Mouse (Mus musculus) megakaryocyte-erythroid progenitor cell, adult 5-6 weeks (primary cell): Measurements from ENCODE around the gene Dhx15. TPM values are rescaled to one million over a fixed set of nuclear protein-coding genes. Genes with fewer than 3 reads are reported as not detected.

Experiments
- ATAC-seq: replicated peaks from 2 replicates; pipeline ENCODE4 v1.8.0; 2016; ENCODE audit warnings: mild to moderate bottlenecking, inconsistent platforms; ENCODE audit not compliant: severe bottlenecking, poor library complexity, low FRiP score, low TSS enrichment
- total RNA-seq, 2 experiments: library from RNA; stranded (forward) in 1 of 2; stranded (reverse) in 1 of 2; fragments of 200-1000, 215-1000 nt in 1 of 2; fragments of >200 nt in 1 of 2; fragmentation: Nextera tagmentation in 1 of 2; gene quantifications; 2 replicates each; pipeline ENCODE4 v1.2.3; 2014 to 2017

Dhx15 gene
- total RNA-seq, 2 experiments from 2014 or later = 281 to 371 TPM

DNA sequence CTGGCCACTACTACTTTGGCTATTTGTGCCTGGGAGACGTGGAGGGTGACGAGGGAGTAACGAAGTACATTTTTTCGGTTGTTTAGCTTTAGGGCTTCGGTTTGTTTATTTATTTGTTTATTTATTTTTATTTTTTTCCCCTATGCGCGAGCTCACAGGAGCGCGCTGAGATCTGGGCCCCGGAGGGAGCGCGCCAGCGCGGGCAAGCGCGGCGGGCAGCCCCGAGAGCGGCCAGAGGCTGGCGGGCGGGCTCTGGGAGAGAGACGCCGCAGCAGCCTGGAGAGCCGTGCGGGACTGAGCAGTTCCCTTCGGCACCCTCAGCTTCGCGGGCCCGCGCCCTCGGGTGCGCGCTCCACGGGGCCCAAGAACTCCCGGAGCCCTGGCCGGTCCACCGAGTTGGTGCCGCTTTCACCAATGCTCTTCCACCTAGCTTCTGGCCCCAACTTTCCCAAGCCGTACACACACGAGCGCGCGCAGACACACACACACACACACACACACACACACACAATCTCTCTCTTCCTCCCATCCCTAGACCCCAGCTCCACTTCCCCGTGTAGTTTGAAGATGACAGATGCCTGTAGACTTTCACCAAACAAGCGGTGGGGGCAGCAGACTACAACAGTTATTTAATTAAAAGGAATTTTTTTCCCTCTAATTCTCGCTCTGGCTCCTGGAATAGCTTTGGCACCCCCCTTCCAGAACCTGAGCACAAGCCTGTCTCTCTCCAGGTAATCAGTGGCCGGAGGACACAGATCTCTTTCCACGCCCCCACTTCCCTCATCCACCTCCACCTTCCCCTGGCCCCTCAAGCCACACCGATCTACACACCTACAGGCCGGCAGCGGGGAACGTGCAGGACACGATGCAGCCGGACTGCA lies 76.2 kb downstream of the Dhx15 start:
- no peak for ATAC-seq

DNA sequence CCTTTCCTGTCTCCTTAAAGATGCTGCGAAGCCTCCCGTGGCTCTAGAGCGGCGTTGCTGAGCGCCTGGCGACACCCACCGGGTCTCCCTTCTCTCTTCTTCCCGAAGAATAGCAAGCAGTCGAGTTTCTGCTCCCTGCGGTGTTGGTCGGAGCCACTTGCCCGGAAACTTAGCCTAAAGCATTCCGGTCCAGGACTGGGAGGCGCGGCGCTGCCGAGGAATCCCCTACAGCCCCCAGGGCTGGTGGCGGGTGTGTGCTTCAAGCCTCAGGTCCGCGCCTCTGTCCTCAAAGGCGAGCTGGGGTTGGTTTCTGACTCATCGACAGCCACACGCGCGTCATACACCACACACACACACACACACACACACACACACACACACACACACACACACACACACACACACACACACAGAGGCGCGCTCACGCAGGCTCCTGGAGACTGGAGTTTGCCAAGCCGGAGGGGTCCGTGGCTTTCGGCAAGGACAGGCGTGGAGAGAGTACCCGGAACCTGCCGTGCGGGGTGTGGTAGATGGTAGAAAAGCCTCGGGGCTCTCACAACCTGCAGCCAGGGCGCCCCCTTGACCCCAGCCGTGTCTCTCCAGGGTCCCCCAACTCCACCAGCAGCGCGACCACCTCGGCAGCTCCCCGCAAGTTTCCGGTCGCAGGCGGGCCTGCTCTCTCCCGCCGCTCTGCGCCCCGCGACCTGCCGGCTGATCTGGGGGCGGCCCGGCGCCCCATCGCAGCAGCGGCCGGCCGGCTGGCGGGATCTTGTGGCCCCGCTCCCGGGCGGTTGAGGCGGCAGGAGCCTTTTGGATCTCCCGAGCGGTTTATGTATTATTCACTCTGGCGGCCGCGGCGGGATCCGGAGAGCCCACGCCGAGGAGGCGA lies 77.1 kb downstream of the Dhx15 start:
- ATAC-seq = no peak

- ATAC-seq = no peak
Observed at GRCm38 (mm10) chr5:52112191-52112760, 78.0 kb downstream of the Dhx15 start.

DNA sequence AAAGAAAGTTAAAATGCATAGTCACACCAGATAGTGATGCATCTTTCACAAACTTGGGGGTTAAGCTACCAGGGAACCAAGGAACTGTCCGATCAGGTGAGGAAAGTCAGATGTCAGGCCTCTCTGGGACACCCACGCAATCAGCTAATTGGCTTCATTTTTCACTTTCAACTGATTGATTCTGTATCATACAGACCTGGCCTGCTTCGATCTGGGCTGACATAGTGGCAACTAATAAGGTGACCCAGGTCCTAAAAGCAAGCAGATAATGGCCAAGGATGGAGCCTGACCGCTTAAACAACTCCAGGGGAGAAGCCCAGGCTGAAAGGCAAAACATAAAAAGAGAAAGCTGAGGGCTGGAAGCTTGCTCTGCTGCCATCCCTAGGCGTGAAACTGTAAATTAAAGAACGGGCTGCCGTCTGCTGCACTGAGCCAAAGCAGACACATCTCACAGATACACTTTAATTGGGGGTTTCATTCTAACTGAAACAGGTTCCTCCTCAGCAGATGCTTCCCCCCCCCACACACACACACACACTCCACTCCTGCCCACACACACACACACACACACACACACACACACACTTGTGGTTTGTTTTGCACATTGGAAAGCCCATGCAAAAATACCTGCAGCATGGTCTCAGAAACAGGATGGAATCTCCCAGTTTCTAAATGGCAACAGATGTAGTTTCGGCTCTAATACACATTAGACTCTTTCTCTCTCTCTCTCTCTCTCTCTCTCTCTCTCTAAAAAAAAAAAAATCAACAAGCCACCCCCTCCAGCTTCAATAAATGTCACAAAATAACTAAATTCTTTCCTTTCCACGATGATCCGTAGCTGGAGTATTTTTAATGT lies 79.3 kb downstream of the Dhx15 start:
- no peak for ATAC-seq

Other genes starting within 250 kb of the Dhx15 start
- not detected in 2 replicates for gene Sod3, start 173.3 kb upstream of the Dhx15 start, total RNA-seq (2014; fragmentation: Nextera tagmentation)
- not detected in 2 replicates for gene Sod3, start 173.3 kb upstream of the Dhx15 start, total RNA-seq (2017)